Comparison of ENCODE assay signal across 9 mouse cellular contexts in the genomic region with DNA sequence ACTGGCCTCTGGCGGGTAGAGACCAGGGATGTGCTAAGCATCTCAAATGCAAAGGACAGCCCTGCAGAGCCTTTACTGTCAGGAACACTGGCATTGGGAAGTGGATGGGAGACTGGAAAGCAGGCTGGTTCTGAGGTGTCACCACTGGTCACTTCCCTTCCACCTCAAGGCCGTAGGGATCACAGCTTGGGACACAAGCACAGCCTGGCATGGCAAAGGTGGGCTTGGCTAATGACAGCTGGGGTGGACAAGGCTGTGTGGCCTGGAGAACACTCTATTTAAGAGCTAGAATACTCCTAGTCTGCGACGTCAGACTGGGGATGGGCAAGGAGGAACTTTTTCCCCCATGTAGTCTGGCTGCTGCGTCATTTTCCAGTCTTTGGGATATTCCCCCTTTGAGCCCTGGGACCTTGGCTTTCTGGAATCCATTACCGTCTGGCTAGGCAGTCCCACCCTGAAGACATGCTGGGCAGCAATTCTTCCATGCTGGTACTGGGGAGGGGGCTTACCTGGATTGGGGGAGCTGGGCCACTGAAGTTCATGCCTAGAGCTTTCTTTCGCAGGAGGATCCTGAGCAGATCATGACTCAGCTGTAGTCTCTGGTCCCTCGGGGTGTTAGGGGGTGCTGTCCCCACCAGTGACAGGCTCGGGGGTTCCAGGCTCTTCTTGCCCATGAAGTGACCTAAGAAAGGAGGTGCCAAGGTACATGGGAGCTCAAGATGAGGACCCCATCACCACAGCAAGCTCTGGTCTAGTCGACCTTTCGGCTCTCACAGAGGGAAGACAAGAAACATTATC. TPM values are rescaled to one million over a fixed set of nuclear protein-coding genes. Genes with fewer than 3 reads are reported as not detected.
A peak's percentile ranks its signal among the peaks of the same experiment; 100 is the strongest.
DNase-seq lines count a peak whose midpoint lies in the region; ATAC-seq and TF ChIP-seq lines count a peak whose summit lies in the region.
"Had no signal": no experiment of that assay in that cellular context is flagged by ENCODE, and none has a peak within 500 bp of the region (broad histone marks: within the 10 kb centered on the region; RNA-seq: fewer than 3 reads in every experiment).

No protein-coding gene starts in this region.

- no peak overlapping the region for H3K4me3 ChIP-seq in hindbrain, embryonic 12.5 days
- H3K4me3 ChIP-seq in hindbrain, postnatal 0 days (ENCODE audit: low read length) = no peak overlapping the region
- H3K4me3 ChIP-seq in neural tube, embryonic 11.5 days (ENCODE audit: low read depth, low read length) = no peak overlapping the region
- H3K4me3 ChIP-seq in limb, embryonic 10.5 days = peak overlapping the region; percentile 66

- H3K9ac ChIP-seq in hindbrain, embryonic 12.5 days = no peak overlapping the region
- H3K9ac ChIP-seq in hindbrain, postnatal 0 days (replicated peaks; ENCODE audit: low read length) = no peak overlapping the region
- no peak overlapping the region for H3K9ac ChIP-seq in neural tube, embryonic 11.5 days (ENCODE audit: low read length)

- no peak for ATAC-seq in hindbrain, embryonic 12.5 days (ENCODE audit: low FRiP score)
- ATAC-seq in hindbrain, postnatal 0 days = no peak
- no peak for ATAC-seq in neural tube, embryonic 11.5 days (ENCODE audit: insufficient read depth, low FRiP score, low TSS enrichment)

- TF ChIP-seq CTCF in hindbrain, postnatal 0 days (IDR thresholded peaks at IDR 0.05; ENCODE audit: low read depth) = no peak

- no peak for DNase-seq in hindbrain, postnatal 0 days (ENCODE audit: low spot score)
- no peak for DNase-seq in neural tube, embryonic 11.5 days (ENCODE audit: low spot score)
- no peak for DNase-seq in neural tube, embryonic 10.5 days (ENCODE audit: extremely low spot score, low spot score)
- DNase-seq in limb, embryonic 10.5 days (ENCODE audit: low spot score) = no peak
- DNase-seq in thymus, postnatal 25 days = no peak
- DNase-seq in urinary bladder, postnatal 10 days (ENCODE audit: low spot score) = no peak
- DNase-seq: left cerebral cortex, postnatal 4 days had no signal

- H3K36me3 ChIP-seq in hindbrain, embryonic 12.5 days = peaks cover 19% of the 10 kb centered on the region
- H3K36me3 ChIP-seq in hindbrain, postnatal 0 days (ENCODE audit: insufficient read depth, low read length) = peaks cover 13% of the 10 kb centered on the region; the same call in 1 of the 2 replicates
- H3K36me3 ChIP-seq in neural tube, embryonic 11.5 days (ENCODE audit: control insufficient read depth, insufficient read depth, low read length) = no peaks in the 10 kb centered on the region; the same call in 1 of the 2 replicates
- peaks cover 45% of the 10 kb centered on the region for H3K36me3 ChIP-seq in limb, embryonic 10.5 days

- H3K9me3 ChIP-seq in hindbrain, embryonic 12.5 days (replicated peaks) = no peaks in the 10 kb centered on the region
- H3K9me3 ChIP-seq in hindbrain, postnatal 0 days (ENCODE audit: low read length) = no peaks in the 10 kb centered on the region
- no peaks in the 10 kb centered on the region for H3K9me3 ChIP-seq in neural tube, embryonic 11.5 days (ENCODE audit: control insufficient read depth, low read length)
- H3K9me3 ChIP-seq in limb, embryonic 10.5 days (replicated peaks) = no peaks in the 10 kb centered on the region

- peak overlapping the region; percentile 94; the same call in 1 of the 2 replicates for H3K4me2 ChIP-seq in hindbrain, embryonic 12.5 days (replicated peaks)
- H3K4me2 ChIP-seq in hindbrain, postnatal 0 days (ENCODE audit: low read depth, low read length) = no peak overlapping the region; the same call in 1 of the 2 replicates
- H3K4me2 ChIP-seq in neural tube, embryonic 11.5 days (ENCODE audit: low read depth) = peak overlapping the region; percentile 89; the same call in 1 of the 2 replicates

- no peak overlapping the region for H3K27ac ChIP-seq in hindbrain, embryonic 12.5 days
- no peak overlapping the region for H3K27ac ChIP-seq in hindbrain, postnatal 0 days
- H3K27ac ChIP-seq in neural tube, embryonic 11.5 days (ENCODE audit: low read depth, low read length) = no peak overlapping the region
- H3K27ac ChIP-seq in limb, embryonic 10.5 days = no peak overlapping the region

- 87% methylated on average over 11 of the region's 11 CpGs for WGBS in hindbrain, embryonic 12.5 days
- WGBS in hindbrain, postnatal 0 days = 90% methylated on average over 11 of the region's 11 CpGs
- WGBS in neural tube, embryonic 11.5 days = 90% methylated on average over 11 of the region's 11 CpGs
- 89% methylated on average over 11 of the region's 11 CpGs for WGBS in limb, embryonic 10.5 days

- H3K4me1 ChIP-seq in hindbrain, embryonic 12.5 days = peaks cover 22% of the 10 kb centered on the region
- no peaks in the 10 kb centered on the region; the same call in 1 of the 2 replicates for H3K4me1 ChIP-seq in hindbrain, postnatal 0 days (ENCODE audit: insufficient read depth, low read length)
- H3K4me1 ChIP-seq in neural tube, embryonic 11.5 days (ENCODE audit: control insufficient read depth, insufficient read depth, low read length) = peaks cover 6% of the 10 kb centered on the region; the same call in 1 of the 2 replicates
- peaks cover 40% of the 10 kb centered on the region for H3K4me1 ChIP-seq in limb, embryonic 10.5 days

- H3K27me3 ChIP-seq in hindbrain, embryonic 12.5 days = no peaks in the 10 kb centered on the region
- no peaks in the 10 kb centered on the region for H3K27me3 ChIP-seq in hindbrain, postnatal 0 days (ENCODE audit: insufficient read depth, low read length)
- no peaks in the 10 kb centered on the region for H3K27me3 ChIP-seq in neural tube, embryonic 11.5 days (ENCODE audit: control insufficient read depth, insufficient read depth, low read length)
- H3K27me3 ChIP-seq in limb, embryonic 10.5 days (ENCODE audit: low read depth, poor library complexity, severe bottlenecking) = no peaks in the 10 kb centered on the region

RNA-seq across cellular contexts. Expression of a gene that starts 1.1 kb away (rescaled TPM):
- 5.7 and 7.8 TPM in 2 replicates for polyA plus RNA-seq in hindbrain, embryonic 12.5 days (2016; fragmentation: Nextera tagmentation; extraction: Ambion mirVana)
- 6.5 and 13.4 TPM in 2 replicates for total RNA-seq in hindbrain, postnatal 0 days (2014; rRNA removed)
- polyA plus RNA-seq in hindbrain, postnatal 0 days (2015; fragmentation: Nextera tagmentation; extraction: Ambion mirVana) = 10.6 and 12.9 TPM in 2 replicates
- polyA plus RNA-seq in neural tube, embryonic 11.5 days (2014; fragmentation: Nextera tagmentation; extraction: Ambion mirVana) = 5.1 TPM in 2 replicates
- 9.1 and 9.2 TPM in 2 replicates for polyA plus RNA-seq in limb, embryonic 10.5 days (2016; fragmentation: Nextera tagmentation; extraction: Ambion mirVana)
- polyA plus RNA-seq: erythroblast, embryonic 14.5 days had no signal

RNA-seq across cellular contexts. Expression of a gene that starts 2.8 kb away (rescaled TPM):
- 37.2 and 40.5 TPM in 2 replicates for polyA plus RNA-seq in hindbrain, embryonic 12.5 days (2016; fragmentation: Nextera tagmentation; extraction: Ambion mirVana)
- total RNA-seq in hindbrain, postnatal 0 days (2014; rRNA removed) = 20.3 and 23.9 TPM in 2 replicates
- polyA plus RNA-seq in hindbrain, postnatal 0 days (2015; fragmentation: Nextera tagmentation; extraction: Ambion mirVana) = 29.2 and 35.7 TPM in 2 replicates
- polyA plus RNA-seq in neural tube, embryonic 11.5 days (2014; fragmentation: Nextera tagmentation; extraction: Ambion mirVana) = 37.7 and 41.8 TPM in 2 replicates
- 49.5 and 54.5 TPM in 2 replicates for polyA plus RNA-seq in limb, embryonic 10.5 days (2016; fragmentation: Nextera tagmentation; extraction: Ambion mirVana)

RNA-seq across cellular contexts. Expression of a gene that starts 43.1 kb away (rescaled TPM):
- 4.6 and 5.9 TPM in 2 replicates for polyA plus RNA-seq in hindbrain, embryonic 12.5 days (2016; fragmentation: Nextera tagmentation; extraction: Ambion mirVana)
- 19.9 and 22.2 TPM in 2 replicates for total RNA-seq in hindbrain, postnatal 0 days (2014; rRNA removed)
- 2.2 and 2.5 TPM in 2 replicates for polyA plus RNA-seq in hindbrain, postnatal 0 days (2015; fragmentation: Nextera tagmentation; extraction: Ambion mirVana)
- 4.2 and 4.9 TPM in 2 replicates for polyA plus RNA-seq in neural tube, embryonic 11.5 days (2014; fragmentation: Nextera tagmentation; extraction: Ambion mirVana)
- 4.0 and 4.3 TPM in 2 replicates for polyA plus RNA-seq in limb, embryonic 10.5 days (2016; fragmentation: Nextera tagmentation; extraction: Ambion mirVana)

RNA-seq across cellular contexts. Expression of a gene that starts 43.8 kb away (rescaled TPM):
- polyA plus RNA-seq in hindbrain, embryonic 12.5 days (2016; fragmentation: Nextera tagmentation; extraction: Ambion mirVana) = 175 and 183 TPM in 2 replicates
- 46.6 and 48.1 TPM in 2 replicates for total RNA-seq in hindbrain, postnatal 0 days (2014; rRNA removed)
- 140 and 144 TPM in 2 replicates for polyA plus RNA-seq in hindbrain, postnatal 0 days (2015; fragmentation: Nextera tagmentation; extraction: Ambion mirVana)
- 181 and 196 TPM in 2 replicates for polyA plus RNA-seq in neural tube, embryonic 11.5 days (2014; fragmentation: Nextera tagmentation; extraction: Ambion mirVana)
- polyA plus RNA-seq in limb, embryonic 10.5 days (2016; fragmentation: Nextera tagmentation; extraction: Ambion mirVana) = 191 and 201 TPM in 2 replicates
